Comparison of ENCODE assay signal across 20 mouse cellular contexts in genomic region chr8:94892917-94893316, GRCm38 (mm10). TPM values are rescaled to one million over a fixed set of nuclear protein-coding genes. Genes with fewer than 3 reads are reported as not detected.
DNase-seq lines count a peak whose midpoint lies in the region; ATAC-seq and TF ChIP-seq lines count a peak whose summit lies in the region.
"Had no signal": no experiment of that assay in that cellular context is flagged by ENCODE, and none has a peak within 500 bp of the region (broad histone marks: within the 10 kb centered on the region; RNA-seq: fewer than 3 reads in every experiment).

No protein-coding gene starts in this region.

- H3K9me3 ChIP-seq in heart, embryonic 15.5 days (replicated peaks): no peaks in the 10 kb centered on the region
- no peaks in the 10 kb centered on the region for H3K9me3 ChIP-seq in liver, embryonic 11.5 days (ENCODE audit: control insufficient read depth, low read length)
- H3K9me3 ChIP-seq in stomach, embryonic 14.5 days (ENCODE audit: control insufficient read depth, low read depth, low read length): no peaks in the 10 kb centered on the region
- no peaks in the 10 kb centered on the region for H3K9me3 ChIP-seq in stomach, postnatal 0 days (ENCODE audit: control insufficient read depth, low read length)
- H3K9me3 ChIP-seq in stomach, embryonic 16.5 days (replicated peaks; ENCODE audit: control insufficient read depth, low read length): no peaks in the 10 kb centered on the region
- no peaks in the 10 kb centered on the region for H3K9me3 ChIP-seq in hindbrain, embryonic 12.5 days (replicated peaks)
- H3K9me3 ChIP-seq: forebrain, embryonic 15.5 days; limb, embryonic 13.5 days; neural tube, embryonic 15.5 days had no signal

- H3K4me2 ChIP-seq in heart, embryonic 15.5 days: no peak overlapping the region
- no peak overlapping the region for H3K4me2 ChIP-seq in liver, embryonic 11.5 days
- H3K4me2 ChIP-seq in stomach, embryonic 14.5 days (replicated peaks; ENCODE audit: low read depth, low read length): no peak overlapping the region
- H3K4me2 ChIP-seq in stomach, postnatal 0 days (replicated peaks; ENCODE audit: low read depth): no peak overlapping the region
- H3K4me2 ChIP-seq in stomach, embryonic 16.5 days (ENCODE audit: low read depth, low read length): no peak overlapping the region
- no peak overlapping the region for H3K4me2 ChIP-seq in hindbrain, embryonic 12.5 days (replicated peaks)
- H3K4me2 ChIP-seq: forebrain, embryonic 15.5 days; limb, embryonic 13.5 days; neural tube, embryonic 15.5 days had no signal

- intact Hi-C loops in heart, postnatal 14 days (cut with DNase I): no loop called here

- H3K4me1 ChIP-seq in heart, embryonic 15.5 days (replicated peaks): peaks cover 17% of the 10 kb centered on the region
- peaks cover 11% of the 10 kb centered on the region for H3K4me1 ChIP-seq in liver, embryonic 11.5 days (replicated peaks; ENCODE audit: control insufficient read depth, insufficient read depth, low read length)
- no peaks in the 10 kb centered on the region for H3K4me1 ChIP-seq in stomach, embryonic 14.5 days (ENCODE audit: control insufficient read depth, insufficient read depth, low read length)
- H3K4me1 ChIP-seq in stomach, postnatal 0 days (replicated peaks; ENCODE audit: control insufficient read depth, insufficient read depth): no peaks in the 10 kb centered on the region
- no peaks in the 10 kb centered on the region for H3K4me1 ChIP-seq in stomach, embryonic 16.5 days (ENCODE audit: control insufficient read depth, insufficient read depth, low read length)
- no peaks in the 10 kb centered on the region for H3K4me1 ChIP-seq in hindbrain, embryonic 12.5 days
- H3K4me1 ChIP-seq: forebrain, embryonic 15.5 days had no signal

- no peaks in the 10 kb centered on the region for H3K27me3 ChIP-seq in heart, embryonic 15.5 days
- H3K27me3 ChIP-seq in liver, embryonic 11.5 days (replicated peaks; ENCODE audit: control insufficient read depth, insufficient read depth, low read length): no peaks in the 10 kb centered on the region
- no peaks in the 10 kb centered on the region for H3K27me3 ChIP-seq in stomach, embryonic 14.5 days (ENCODE audit: control insufficient read depth, insufficient read depth, low read length)
- H3K27me3 ChIP-seq in stomach, postnatal 0 days (ENCODE audit: control insufficient read depth, insufficient read depth, low read length): no peaks in the 10 kb centered on the region
- H3K27me3 ChIP-seq in stomach, embryonic 16.5 days (ENCODE audit: control insufficient read depth, insufficient read depth, low read length): no peaks in the 10 kb centered on the region
- no peaks in the 10 kb centered on the region for H3K27me3 ChIP-seq in hindbrain, embryonic 12.5 days
- H3K27me3 ChIP-seq: forebrain, embryonic 15.5 days; limb, embryonic 13.5 days had no signal

- H3K27ac ChIP-seq in heart, embryonic 15.5 days: 0 out of 2 replicates have a peak overlapping the region, but pooled peaks have one; percentile 49
- H3K27ac ChIP-seq in liver, embryonic 11.5 days (ENCODE audit: low read depth, low read length): no peak overlapping the region
- H3K27ac ChIP-seq in stomach, embryonic 14.5 days (ENCODE audit: low read length): peak overlapping the region; percentile 6; the same call in 1 of the 2 replicates
- no peak overlapping the region for H3K27ac ChIP-seq in stomach, postnatal 0 days (replicated peaks)
- H3K27ac ChIP-seq in stomach, embryonic 16.5 days (ENCODE audit: low read length): no peak overlapping the region
- no peak overlapping the region for H3K27ac ChIP-seq in hindbrain, embryonic 12.5 days
- H3K27ac ChIP-seq: forebrain, embryonic 15.5 days; limb, embryonic 13.5 days; neural tube, embryonic 15.5 days had no signal

- no peak for TF ChIP-seq CTCF in stomach, postnatal 0 days (IDR thresholded peaks at IDR 0.05; ENCODE audit: low read depth)

- H3K4me3 ChIP-seq in heart, embryonic 15.5 days: no peak overlapping the region
- H3K4me3 ChIP-seq in liver, embryonic 11.5 days (ENCODE audit: low read depth, low read length): no peak overlapping the region
- no peak overlapping the region for H3K4me3 ChIP-seq in stomach, embryonic 14.5 days (ENCODE audit: low read depth, low read length)
- H3K4me3 ChIP-seq in stomach, postnatal 0 days (ENCODE audit: low read depth, low read length): no peak overlapping the region
- no peak overlapping the region for H3K4me3 ChIP-seq in stomach, embryonic 16.5 days (replicated peaks; ENCODE audit: low read length)
- no peak overlapping the region for H3K4me3 ChIP-seq in hindbrain, embryonic 12.5 days
- H3K4me3 ChIP-seq: forebrain, embryonic 15.5 days; limb, embryonic 13.5 days; neural tube, embryonic 15.5 days had no signal

- no peak overlapping the region for H3K9ac ChIP-seq in heart, embryonic 15.5 days
- 0 out of 2 replicates have a peak overlapping the region, but pooled peaks have one; percentile 23 for H3K9ac ChIP-seq in liver, embryonic 11.5 days (ENCODE audit: low read depth, low read length)
- no peak overlapping the region for H3K9ac ChIP-seq in stomach, embryonic 14.5 days (replicated peaks; ENCODE audit: low read depth, low read length)
- H3K9ac ChIP-seq in stomach, postnatal 0 days (ENCODE audit: low read length): no peak overlapping the region
- H3K9ac ChIP-seq in stomach, embryonic 16.5 days (ENCODE audit: low read length): no peak overlapping the region
- no peak overlapping the region for H3K9ac ChIP-seq in hindbrain, embryonic 12.5 days
- H3K9ac ChIP-seq: forebrain, embryonic 15.5 days; limb, embryonic 13.5 days; neural tube, embryonic 15.5 days had no signal

- 18% methylated on average over 2 of the region's 2 CpGs for WGBS in heart, embryonic 15.5 days
- 31% methylated on average over 2 of the region's 2 CpGs for WGBS in liver, embryonic 11.5 days
- 33% methylated on average over 2 of the region's 2 CpGs for WGBS in stomach, embryonic 14.5 days
- WGBS in stomach, postnatal 0 days: 43% methylated on average over 2 of the region's 2 CpGs
- 24% methylated on average over 2 of the region's 2 CpGs for WGBS in stomach, embryonic 16.5 days
- WGBS in hindbrain, embryonic 12.5 days: 37% methylated on average over 2 of the region's 2 CpGs

- no peak for DNase-seq in heart, postnatal 14 days
- no peak for DNase-seq in liver, embryonic 11.5 days (ENCODE audit: low spot score)
- DNase-seq in liver: no peak
- no peak for DNase-seq in stomach, postnatal 0 days (ENCODE audit: low spot score)
- DNase-seq: adrenal gland, adult 2 months; cerebellum, adult 9-10 months; gastrocnemius, postnatal 14 days; heart, postnatal 4 days; kidney, adult 2 months; thymus, adult 2 months had no signal

- no peak for TF ChIP-seq EP300 in stomach, postnatal 0 days (optimal IDR thresholded peaks at IDR 0.05)

- ATAC-seq in heart, embryonic 15.5 days (replicated peaks; ENCODE audit: insufficient number of reproducible peaks, insufficient read depth, low FRiP score, low read depth): peak; percentile 56
- ATAC-seq in liver, embryonic 11.5 days (replicated peaks; ENCODE audit: low FRiP score): no peak
- ATAC-seq in stomach, embryonic 14.5 days (ENCODE audit: insufficient number of reproducible peaks, insufficient read depth, low FRiP score, low read depth): peak; percentile 53; the same call in 1 of the 2 replicates
- ATAC-seq in stomach, postnatal 0 days (ENCODE audit: low FRiP score, low TSS enrichment): no peak
- ATAC-seq in stomach, embryonic 16.5 days (ENCODE audit: insufficient read depth, low FRiP score): peak; percentile 61; the same call in 1 of the 2 replicates
- no peak for ATAC-seq in hindbrain, embryonic 12.5 days (ENCODE audit: low FRiP score)
- ATAC-seq: forebrain, embryonic 15.5 days; hindbrain, embryonic 16.5 days; midbrain, embryonic 16.5 days had no signal

- no peaks in the 10 kb centered on the region for H3K36me3 ChIP-seq in heart, embryonic 15.5 days
- H3K36me3 ChIP-seq in liver, embryonic 11.5 days (ENCODE audit: control insufficient read depth, insufficient read depth, low read length): no peaks in the 10 kb centered on the region
- H3K36me3 ChIP-seq in stomach, embryonic 14.5 days (ENCODE audit: control insufficient read depth, insufficient read depth, low read length): no peaks in the 10 kb centered on the region
- H3K36me3 ChIP-seq in stomach, postnatal 0 days (ENCODE audit: control insufficient read depth, insufficient read depth, low read length): no peaks in the 10 kb centered on the region
- H3K36me3 ChIP-seq in stomach, embryonic 16.5 days (ENCODE audit: control insufficient read depth, insufficient read depth, low read length): no peaks in the 10 kb centered on the region
- no peaks in the 10 kb centered on the region for H3K36me3 ChIP-seq in hindbrain, embryonic 12.5 days
- H3K36me3 ChIP-seq: forebrain, embryonic 15.5 days; limb, embryonic 13.5 days; neural tube, embryonic 15.5 days had no signal

RNA-seq across cellular contexts. Expression of gene Dok4, which starts 16.8 kb away (rescaled TPM):
- 22.9 and 31.6 TPM in 2 replicates for polyA plus RNA-seq in heart, embryonic 15.5 days (2015; fragmentation: Nextera tagmentation; extraction: Ambion mirVana)
- 10 to 100 TPM; 23.3 to 26.5 TPM for total RNA-seq in heart, postnatal 14 days (2021)
- 13.2 and 13.9 TPM in 2 replicates for polyA plus RNA-seq in liver, embryonic 11.5 days (2014; fragmentation: Nextera tagmentation; extraction: Ambion mirVana)
- polyA plus RNA-seq in stomach, embryonic 14.5 days (2014; fragmentation: Nextera tagmentation; extraction: Ambion mirVana): 17.2 and 19.9 TPM in 2 replicates
- 19.3 and 20.5 TPM in 2 replicates for polyA plus RNA-seq in stomach, postnatal 0 days (2015; fragmentation: Nextera tagmentation; extraction: Ambion mirVana)
- polyA plus RNA-seq in stomach, embryonic 16.5 days (2015; fragmentation: Nextera tagmentation; extraction: Ambion mirVana): 28.8 and 29.5 TPM in 2 replicates
- 28.4 and 29.9 TPM in 2 replicates for polyA plus RNA-seq in hindbrain, embryonic 12.5 days (2016; fragmentation: Nextera tagmentation; extraction: Ambion mirVana)

RNA-seq across cellular contexts. Expression of gene Ccdc102a, which starts 25.0 kb away (rescaled TPM):
- polyA plus RNA-seq in heart, embryonic 15.5 days (2015; fragmentation: Nextera tagmentation; extraction: Ambion mirVana): 18.6 and 25.1 TPM in 2 replicates
- 10 to 100 TPM; 10.8 to 10.9 TPM for total RNA-seq in heart, postnatal 14 days (2021)
- 16.4 and 17.6 TPM in 2 replicates for polyA plus RNA-seq in liver, embryonic 11.5 days (2014; fragmentation: Nextera tagmentation; extraction: Ambion mirVana)
- 29.9 and 32.3 TPM in 2 replicates for polyA plus RNA-seq in stomach, embryonic 14.5 days (2014; fragmentation: Nextera tagmentation; extraction: Ambion mirVana)
- 12.0 and 12.7 TPM in 2 replicates for polyA plus RNA-seq in stomach, postnatal 0 days (2015; fragmentation: Nextera tagmentation; extraction: Ambion mirVana)
- 10.9 and 14.8 TPM in 2 replicates for polyA plus RNA-seq in stomach, embryonic 16.5 days (2015; fragmentation: Nextera tagmentation; extraction: Ambion mirVana)
- 30.8 and 30.9 TPM in 2 replicates for polyA plus RNA-seq in hindbrain, embryonic 12.5 days (2016; fragmentation: Nextera tagmentation; extraction: Ambion mirVana)

RNA-seq across cellular contexts. Expression of gene Adgrg5, which starts 30.6 kb away (rescaled TPM):
- polyA plus RNA-seq in heart, embryonic 15.5 days (2015; fragmentation: Nextera tagmentation; extraction: Ambion mirVana): 0.25 and 1.2 TPM in 2 replicates
- total RNA-seq in heart, postnatal 14 days (2021): under 1 TPM; 0.22 to 0.50 TPM
- polyA plus RNA-seq in liver, embryonic 11.5 days (2014; fragmentation: Nextera tagmentation; extraction: Ambion mirVana): 1.9 and 2.0 TPM in 2 replicates
- 0.25 and 0.36 TPM in 2 replicates for polyA plus RNA-seq in stomach, embryonic 14.5 days (2014; fragmentation: Nextera tagmentation; extraction: Ambion mirVana)
- polyA plus RNA-seq in stomach, postnatal 0 days (2015; fragmentation: Nextera tagmentation; extraction: Ambion mirVana): 0.15 and 0.27 TPM in 2 replicates
- polyA plus RNA-seq in stomach, embryonic 16.5 days (2015; fragmentation: Nextera tagmentation; extraction: Ambion mirVana): 0.44 and 0.45 TPM in 2 replicates
- polyA plus RNA-seq in hindbrain, embryonic 12.5 days (2016; fragmentation: Nextera tagmentation; extraction: Ambion mirVana): 0.12 TPM in 1 of 2 replicates, not detected in the other
- total RNA-seq: gastrocnemius, postnatal 14 days; layer of hippocampus, postnatal 14 days had no signal
- polyA plus RNA-seq: forebrain, embryonic 15.5 days; midbrain, embryonic 16.5 days had no signal

RNA-seq across cellular contexts. Expression of gene Polr2c, which starts 35.7 kb away (rescaled TPM):
- polyA plus RNA-seq in heart, embryonic 15.5 days (2015; fragmentation: Nextera tagmentation; extraction: Ambion mirVana): 107 and 122 TPM in 2 replicates
- 10 to 100 TPM; 65.4 to 65.8 TPM for total RNA-seq in heart, postnatal 14 days (2021)
- 162 and 172 TPM in 2 replicates for polyA plus RNA-seq in liver, embryonic 11.5 days (2014; fragmentation: Nextera tagmentation; extraction: Ambion mirVana)
- 150 and 159 TPM in 2 replicates for polyA plus RNA-seq in stomach, embryonic 14.5 days (2014; fragmentation: Nextera tagmentation; extraction: Ambion mirVana)
- 70.4 and 72.7 TPM in 2 replicates for polyA plus RNA-seq in stomach, postnatal 0 days (2015; fragmentation: Nextera tagmentation; extraction: Ambion mirVana)
- 128 and 129 TPM in 2 replicates for polyA plus RNA-seq in stomach, embryonic 16.5 days (2015; fragmentation: Nextera tagmentation; extraction: Ambion mirVana)
- 120 and 129 TPM in 2 replicates for polyA plus RNA-seq in hindbrain, embryonic 12.5 days (2016; fragmentation: Nextera tagmentation; extraction: Ambion mirVana)

RNA-seq across cellular contexts. Expression of gene Ciapin1, which starts 54.8 kb away (rescaled TPM):
- polyA plus RNA-seq in heart, embryonic 15.5 days (2015; fragmentation: Nextera tagmentation; extraction: Ambion mirVana): 77.7 and 88.6 TPM in 2 replicates
- 10 to 100 TPM; 76.8 to 92.4 TPM for total RNA-seq in heart, postnatal 14 days (2021)
- polyA plus RNA-seq in liver, embryonic 11.5 days (2014; fragmentation: Nextera tagmentation; extraction: Ambion mirVana): 94.8 and 99.5 TPM in 2 replicates
- 90.0 and 96.2 TPM in 2 replicates for polyA plus RNA-seq in stomach, embryonic 14.5 days (2014; fragmentation: Nextera tagmentation; extraction: Ambion mirVana)
- 58.8 and 61.7 TPM in 2 replicates for polyA plus RNA-seq in stomach, postnatal 0 days (2015; fragmentation: Nextera tagmentation; extraction: Ambion mirVana)
- 78.3 and 84.7 TPM in 2 replicates for polyA plus RNA-seq in stomach, embryonic 16.5 days (2015; fragmentation: Nextera tagmentation; extraction: Ambion mirVana)
- 169 and 178 TPM in 2 replicates for polyA plus RNA-seq in hindbrain, embryonic 12.5 days (2016; fragmentation: Nextera tagmentation; extraction: Ambion mirVana)

Comparison
In these comparisons a context has a peak if more than half of its experiments do, and no peak if none do; other contexts are left out.
1. ATAC-seq: peak in heart, embryonic 15.5 days (single experiment), stomach, embryonic 14.5 days (single experiment) and stomach, embryonic 16.5 days (single experiment); none in liver, embryonic 11.5 days (single experiment), stomach, postnatal 0 days (single experiment) and hindbrain, embryonic 12.5 days (single experiment).
2. H3K27ac ChIP-seq: peak in heart, embryonic 15.5 days (single experiment) and stomach, embryonic 14.5 days (single experiment); none in liver, embryonic 11.5 days (single experiment), stomach, postnatal 0 days (single experiment), stomach, embryonic 16.5 days (single experiment) and hindbrain, embryonic 12.5 days (single experiment).